Mouse (Mus musculus): ENCODE data around the gene Sec22b. TPM values are rescaled to one million over a fixed set of nuclear protein-coding genes. Genes with fewer than 3 reads are reported as not detected.

The Sec22b gene
- polyA plus RNA-seq (2014; fragmentation: Nextera tagmentation; extraction: Ambion mirVana): 124 and 139 TPM in 2 replicates

DNA sequence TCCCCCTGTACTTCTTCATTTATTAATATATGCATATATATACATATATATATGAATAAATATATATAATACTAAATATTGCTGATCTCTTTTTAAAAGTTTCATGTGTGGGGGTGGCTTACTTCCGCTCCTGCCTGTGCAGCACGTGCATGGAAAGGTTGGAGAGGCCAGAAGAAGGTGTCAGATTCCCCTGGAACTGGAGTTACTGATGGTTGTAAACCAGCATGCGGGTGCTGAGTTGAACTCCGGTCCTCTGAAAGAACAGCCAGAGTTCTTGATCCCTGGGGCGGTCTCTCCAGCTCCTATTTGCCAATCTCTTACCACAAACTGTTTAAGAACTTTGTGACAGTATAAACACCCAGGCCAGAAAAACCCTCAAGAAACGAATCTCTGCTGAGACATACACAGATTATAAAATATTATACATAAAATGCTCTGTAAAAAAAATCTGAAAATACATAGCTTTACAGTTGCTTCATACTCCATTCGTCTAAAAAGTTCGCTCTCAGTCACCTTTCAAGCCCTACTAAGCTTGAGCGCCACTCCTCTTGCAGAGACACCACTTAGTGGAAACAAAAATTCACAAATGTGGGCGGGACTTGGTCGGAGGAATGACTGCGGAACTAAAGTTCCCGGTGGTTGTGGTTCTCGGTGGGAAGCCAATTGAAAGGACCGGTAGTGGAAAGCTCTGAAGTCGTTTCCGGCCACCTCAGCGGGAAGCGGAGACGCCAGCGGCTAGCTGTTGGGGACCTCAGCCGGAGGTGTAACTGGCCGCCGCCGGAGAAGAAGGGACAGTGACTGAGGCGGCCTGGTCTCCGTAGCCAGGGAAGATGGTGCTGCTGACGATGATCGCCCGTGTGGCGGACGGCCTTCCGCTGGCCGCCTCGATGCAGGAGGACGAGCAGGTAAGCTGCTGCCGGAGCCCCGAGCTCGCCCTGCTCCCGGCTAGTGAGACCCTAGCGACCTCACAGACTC lies at the start of gene Sec22b:
Sec22b (plus strand) TSS at position 675 of the 975 bp plus-strand sequence.
- 4% methylated on average over 41 of the region's 41 CpGs for WGBS
- ATAC-seq (replicated peaks; ENCODE audit: insufficient number of reproducible peaks, low FRiP score, low TSS enrichment, low read depth) (peak; percentile 82), DNase-seq (ENCODE audit: low spot score) (peak; percentile 92)
- Histone ChIP-seq H3K4me2 (ENCODE audit: low read depth, low read length) (peak within 1 kb of the TSS; percentile 44), H3K4me3 (ENCODE audit: low read depth, low read length) (peak within 1 kb of the TSS; percentile 85), H3K36me3 (replicated peaks; ENCODE audit: control insufficient read depth, insufficient read depth, low read depth, low read length) (no peaks in the 10 kb centered on the region), H3K9ac (replicated peaks; ENCODE audit: low read length) (peak within 1 kb of the TSS; percentile 85), H3K4me1 (ENCODE audit: control insufficient read depth, insufficient read depth, low read length) (0 out of 2 replicates have a peak, but pooled peaks cover 2% of the 10 kb centered on the region), H3K9me3 (replicated peaks; ENCODE audit: control insufficient read depth, low read length) (no peaks in the 10 kb centered on the region), H3K27me3 (ENCODE audit: control insufficient read depth, insufficient read depth, low read length) (no peaks in the 10 kb centered on the region), H3K27ac (replicated peaks; ENCODE audit: low read depth, low read length) (no peak within 1 kb of the TSS)

DNA sequence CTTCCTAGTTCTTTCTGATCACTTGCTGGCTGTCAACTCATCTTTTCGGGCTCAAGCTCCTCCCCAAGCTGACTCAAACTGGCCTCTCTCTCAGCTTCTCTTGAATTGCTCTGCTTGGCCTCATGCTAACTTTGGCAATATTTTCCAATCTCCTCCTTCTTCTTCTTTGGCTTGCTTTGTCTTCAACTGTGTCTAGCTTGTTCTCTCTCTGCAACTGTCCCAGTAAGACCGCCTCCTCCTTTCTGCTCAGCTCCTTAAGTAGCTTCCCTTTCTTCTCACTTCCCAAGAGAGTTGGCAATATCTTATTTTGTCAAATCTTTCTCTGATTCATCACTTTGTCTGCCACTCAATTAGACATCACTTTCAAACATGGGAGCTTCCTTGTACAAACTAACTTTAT lies 49.2 kb upstream of the Sec22b start:
- no peaks in the 10 kb centered on the region for H3K27me3 ChIP-seq (ENCODE audit: control insufficient read depth, insufficient read depth, low read length)
- no peaks in the 10 kb centered on the region for H3K4me1 ChIP-seq (ENCODE audit: control insufficient read depth, insufficient read depth, low read length)
- no peak overlapping the region for H3K27ac ChIP-seq (replicated peaks; ENCODE audit: low read depth, low read length)
- H3K9me3 ChIP-seq (replicated peaks; ENCODE audit: control insufficient read depth, low read length): no peaks in the 10 kb centered on the region
- H3K36me3 ChIP-seq (replicated peaks; ENCODE audit: control insufficient read depth, insufficient read depth, low read depth, low read length): no peaks in the 10 kb centered on the region
- H3K4me2 ChIP-seq (ENCODE audit: low read depth, low read length): no peak overlapping the region
- 98% methylated on average over 2 of the region's 2 CpGs for WGBS
- ATAC-seq (replicated peaks; ENCODE audit: insufficient number of reproducible peaks, low FRiP score, low TSS enrichment, low read depth): no peak
- no peak overlapping the region for H3K9ac ChIP-seq (replicated peaks; ENCODE audit: low read length)
- no peak overlapping the region for H3K4me3 ChIP-seq (ENCODE audit: low read depth, low read length)
- DNase-seq (ENCODE audit: low spot score): no peak

DNA sequence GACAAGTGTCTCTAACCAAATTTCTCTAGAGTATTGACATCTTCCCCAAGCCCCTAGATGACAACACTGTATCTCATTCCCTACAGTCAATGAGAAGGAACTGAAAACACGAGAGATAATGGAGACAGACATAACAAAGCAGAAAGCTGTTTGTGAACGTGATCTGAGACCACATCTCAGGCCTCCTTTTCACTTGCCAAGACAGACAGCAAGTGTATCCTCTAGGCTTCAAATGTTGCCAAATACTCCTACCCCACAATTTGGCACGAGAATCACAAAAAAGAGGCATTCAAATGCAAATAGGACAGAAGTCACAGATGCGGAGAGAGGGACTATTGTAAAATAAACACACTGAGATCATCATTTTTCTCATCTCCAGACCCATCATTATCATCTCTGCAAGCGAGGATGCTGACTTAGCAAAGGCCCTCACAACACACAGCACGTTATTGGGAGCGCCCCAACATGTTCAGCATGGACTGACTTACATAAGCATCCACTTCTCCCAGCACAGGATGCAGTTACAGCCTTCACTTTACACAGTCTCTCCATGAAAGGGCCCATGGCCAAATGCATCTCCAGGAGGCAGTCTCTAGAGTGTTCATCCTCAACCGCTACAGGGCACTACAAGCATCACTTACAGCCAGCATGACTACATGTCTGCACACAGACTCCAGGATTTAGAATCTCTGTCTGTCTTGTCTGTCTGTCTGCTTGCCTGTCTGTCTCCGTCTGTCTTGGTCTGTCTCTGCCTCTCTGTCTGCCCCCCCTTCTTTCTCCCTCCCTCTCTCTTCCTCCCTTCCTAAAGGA lies 46.2 kb upstream of the Sec22b start:
- Histone ChIP-seq H3K36me3 (replicated peaks; ENCODE audit: control insufficient read depth, insufficient read depth, low read depth, low read length) (no peaks in the 10 kb centered on the region), H3K9me3 (replicated peaks; ENCODE audit: control insufficient read depth, low read length) (no peaks in the 10 kb centered on the region), H3K27ac (replicated peaks; ENCODE audit: low read depth, low read length) (no peak overlapping the region), H3K9ac (replicated peaks; ENCODE audit: low read length) (no peak overlapping the region), H3K27me3 (ENCODE audit: control insufficient read depth, insufficient read depth, low read length) (no peaks in the 10 kb centered on the region), H3K4me2 (ENCODE audit: low read depth, low read length) (no peak overlapping the region), H3K4me1 (ENCODE audit: control insufficient read depth, insufficient read depth, low read length) (no peaks in the 10 kb centered on the region), H3K4me3 (ENCODE audit: low read depth, low read length) (no peak overlapping the region)
- no peak for DNase-seq (ENCODE audit: low spot score)
- no peak for ATAC-seq (replicated peaks; ENCODE audit: insufficient number of reproducible peaks, low FRiP score, low TSS enrichment, low read depth)
- 73% methylated on average over 9 of the region's 9 CpGs for WGBS

DNA sequence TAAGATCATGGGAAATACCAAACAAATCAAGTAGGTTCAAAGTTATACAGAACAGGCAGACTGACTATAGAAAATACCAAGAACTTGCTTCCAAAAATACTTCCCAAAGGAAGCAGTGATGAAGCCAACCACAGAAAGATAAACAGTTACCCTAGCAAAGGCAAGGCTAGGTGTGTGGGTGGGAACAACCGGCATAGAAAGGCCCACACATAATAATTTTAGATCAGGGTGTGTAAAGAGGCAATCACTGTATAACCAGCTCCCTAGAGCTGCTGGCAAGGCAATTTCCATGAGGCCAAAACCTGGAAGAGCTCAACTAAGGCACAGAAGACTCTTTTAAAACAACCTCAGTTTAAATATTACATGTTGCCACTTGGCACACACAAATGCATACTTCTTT lies 41.6 kb upstream of the Sec22b start:
- Histone ChIP-seq H3K4me2 (ENCODE audit: low read depth, low read length) (no peak overlapping the region), H3K4me1 (ENCODE audit: control insufficient read depth, insufficient read depth, low read length) (no peaks in the 10 kb centered on the region), H3K27ac (replicated peaks; ENCODE audit: low read depth, low read length) (no peak overlapping the region), H3K9ac (replicated peaks; ENCODE audit: low read length) (no peak overlapping the region), H3K27me3 (ENCODE audit: control insufficient read depth, insufficient read depth, low read length) (no peaks in the 10 kb centered on the region), H3K9me3 (replicated peaks; ENCODE audit: control insufficient read depth, low read length) (no peaks in the 10 kb centered on the region), H3K36me3 (replicated peaks; ENCODE audit: control insufficient read depth, insufficient read depth, low read depth, low read length) (no peaks in the 10 kb centered on the region), H3K4me3 (ENCODE audit: low read depth, low read length) (no peak overlapping the region)
- no peak for ATAC-seq (replicated peaks; ENCODE audit: insufficient number of reproducible peaks, low FRiP score, low TSS enrichment, low read depth)
- no peak for DNase-seq (ENCODE audit: low spot score)
- WGBS: 88% methylated on average over 1 of the region's 1 CpGs

DNA sequence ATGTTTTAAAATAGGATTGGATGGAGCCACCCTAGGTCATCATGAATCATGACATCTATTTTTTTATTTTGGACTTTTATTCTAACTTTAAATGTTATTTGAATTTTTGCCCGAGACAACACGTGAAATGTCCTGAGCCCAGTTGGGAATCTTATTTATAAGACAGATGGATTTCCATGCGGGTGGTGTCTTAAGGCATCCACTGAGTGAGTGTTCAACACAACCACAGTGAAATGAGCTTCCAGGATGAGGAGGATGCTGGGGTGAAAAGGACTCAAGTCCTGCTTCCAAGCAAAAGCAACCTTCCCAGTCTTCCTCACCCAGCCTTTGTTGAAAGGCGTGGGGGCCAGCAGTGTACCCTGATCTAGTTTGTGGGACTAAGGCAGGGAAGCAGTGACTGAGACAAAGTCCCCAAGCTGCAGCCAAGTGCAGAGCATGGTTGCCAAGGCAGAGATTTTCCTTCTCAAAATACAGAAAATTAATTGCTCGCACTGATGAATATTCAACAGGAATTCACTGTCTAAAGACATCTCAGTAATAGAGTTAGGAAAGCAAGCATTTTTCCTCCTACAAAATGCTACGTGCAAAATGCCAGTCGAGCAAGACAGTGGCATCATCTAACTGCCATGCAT lies 40.1 kb upstream of the Sec22b start:
- H3K9me3 ChIP-seq (replicated peaks; ENCODE audit: control insufficient read depth, low read length): no peaks in the 10 kb centered on the region
- H3K4me3 ChIP-seq (ENCODE audit: low read depth, low read length): no peak overlapping the region
- no peak overlapping the region for H3K9ac ChIP-seq (replicated peaks; ENCODE audit: low read length)
- H3K36me3 ChIP-seq (replicated peaks; ENCODE audit: control insufficient read depth, insufficient read depth, low read depth, low read length): no peaks in the 10 kb centered on the region
- ATAC-seq (replicated peaks; ENCODE audit: insufficient number of reproducible peaks, low FRiP score, low TSS enrichment, low read depth): no peak
- H3K27me3 ChIP-seq (ENCODE audit: control insufficient read depth, insufficient read depth, low read length): no peaks in the 10 kb centered on the region; the same call in 1 of the 2 replicates
- 89% methylated on average over 7 of the region's 7 CpGs for WGBS
- H3K4me1 ChIP-seq (ENCODE audit: control insufficient read depth, insufficient read depth, low read length): no peaks in the 10 kb centered on the region
- no peak overlapping the region for H3K4me2 ChIP-seq (ENCODE audit: low read depth, low read length)
- DNase-seq (ENCODE audit: low spot score): no peak
- H3K27ac ChIP-seq (replicated peaks; ENCODE audit: low read depth, low read length): no peak overlapping the region

DNA sequence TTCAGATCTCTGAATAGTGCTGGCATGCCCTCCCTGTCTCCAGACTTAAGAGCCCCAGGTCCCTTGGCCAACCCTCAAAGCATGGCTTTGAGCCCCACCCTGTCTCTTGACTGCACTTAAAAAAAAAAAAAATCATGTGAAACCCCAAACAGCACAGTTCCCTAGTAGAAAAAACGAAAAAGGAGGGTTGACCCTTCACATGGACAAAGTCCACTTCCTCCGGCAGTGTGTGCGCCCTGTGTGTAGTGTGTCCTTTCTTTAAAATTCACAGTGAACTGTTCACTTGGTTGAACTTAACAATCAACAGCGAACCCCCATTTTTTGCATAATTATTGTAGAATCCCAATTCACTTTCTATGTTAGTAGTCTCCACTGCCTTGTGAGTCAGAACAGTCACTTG lies 34.3 kb upstream of the Sec22b start:
- Histone ChIP-seq H3K27me3 (ENCODE audit: control insufficient read depth, insufficient read depth, low read length) (peaks cover 20% of the 10 kb centered on the region), H3K36me3 (replicated peaks; ENCODE audit: control insufficient read depth, insufficient read depth, low read depth, low read length) (no peaks in the 10 kb centered on the region), H3K9ac (replicated peaks; ENCODE audit: low read length) (no peak overlapping the region), H3K4me3 (ENCODE audit: low read depth, low read length) (no peak overlapping the region; the same call in 1 of the 2 replicates), H3K27ac (replicated peaks; ENCODE audit: low read depth, low read length) (no peak overlapping the region), H3K4me2 (ENCODE audit: low read depth, low read length) (no peak overlapping the region), H3K4me1 (ENCODE audit: control insufficient read depth, insufficient read depth, low read length) (peaks cover 5% of the 10 kb centered on the region), H3K9me3 (replicated peaks; ENCODE audit: control insufficient read depth, low read length) (no peaks in the 10 kb centered on the region)
- 64% methylated on average over 4 of the region's 4 CpGs for WGBS
- ATAC-seq (replicated peaks; ENCODE audit: insufficient number of reproducible peaks, low FRiP score, low TSS enrichment, low read depth) (no peak), DNase-seq (ENCODE audit: low spot score) (no peak)

DNA sequence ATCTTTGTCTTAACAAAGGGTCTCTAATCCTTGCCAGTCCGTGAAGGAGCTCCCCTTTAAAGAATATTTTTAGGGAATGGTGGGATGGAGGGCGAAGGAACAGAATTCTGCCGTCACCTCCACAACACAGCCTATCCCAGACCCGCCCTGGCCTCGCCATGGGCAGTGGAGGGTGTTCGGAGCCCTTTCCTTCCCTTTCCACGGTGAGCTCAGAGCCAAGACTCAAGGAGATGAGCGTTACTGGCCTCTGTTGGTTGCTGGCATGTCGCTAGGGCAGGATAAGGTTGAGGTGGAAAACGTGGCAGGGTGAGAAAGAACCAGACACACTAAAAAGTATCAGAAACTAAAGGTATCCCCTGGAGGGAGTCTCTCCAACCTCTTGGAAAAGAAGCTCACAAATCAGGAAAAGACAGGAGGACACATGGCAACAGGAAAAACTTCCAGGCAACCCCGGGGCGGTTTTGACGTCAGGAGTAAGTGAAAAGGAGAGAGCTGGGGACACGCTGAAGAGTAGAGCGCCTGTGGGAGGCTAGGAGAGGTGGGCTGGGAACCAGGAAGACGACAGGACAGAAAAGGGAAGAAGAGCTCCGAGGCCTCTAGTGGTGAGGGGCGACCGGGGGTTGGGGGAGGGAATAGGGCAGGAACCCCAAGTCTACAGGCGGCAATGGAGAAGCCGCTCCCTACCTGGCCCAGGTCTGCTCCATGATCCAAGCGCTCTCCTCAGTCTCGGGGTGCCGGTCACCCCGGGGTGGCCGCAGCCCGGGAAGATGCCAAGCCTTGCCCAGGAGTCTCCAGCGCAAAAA lies 33.6 kb upstream of the Sec22b start:
- DNase-seq (ENCODE audit: low spot score) (peak; percentile 25), ATAC-seq (replicated peaks; ENCODE audit: insufficient number of reproducible peaks, low FRiP score, low TSS enrichment, low read depth) (no peak)
- WGBS: 1% methylated on average over 28 of the region's 28 CpGs
- peak overlapping the region; percentile 48 for H3K4me3 ChIP-seq (ENCODE audit: low read depth, low read length)
- H3K9me3 ChIP-seq (replicated peaks; ENCODE audit: control insufficient read depth, low read length): no peaks in the 10 kb centered on the region
- peaks cover 5% of the 10 kb centered on the region for H3K4me1 ChIP-seq (ENCODE audit: control insufficient read depth, insufficient read depth, low read length)
- H3K4me2 ChIP-seq (ENCODE audit: low read depth, low read length): peak overlapping the region; percentile 95
- H3K27ac ChIP-seq (replicated peaks; ENCODE audit: low read depth, low read length): no peak overlapping the region
- H3K27me3 ChIP-seq (ENCODE audit: control insufficient read depth, insufficient read depth, low read length): peaks cover 20% of the 10 kb centered on the region
- H3K9ac ChIP-seq (replicated peaks; ENCODE audit: low read length): peak overlapping the region; percentile 44
- H3K36me3 ChIP-seq (replicated peaks; ENCODE audit: control insufficient read depth, insufficient read depth, low read depth, low read length): no peaks in the 10 kb centered on the region
